ENCODE assay signal across 19 mouse cellular contexts in genomic region chr3:117049410-117049809, GRCm38 (mm10).
"Had no signal": no experiment of that assay in that cellular context is flagged by ENCODE, and none has a peak within 500 bp of the region (broad histone marks: within the 10 kb centered on the region; RNA-seq: fewer than 3 reads in every experiment).

No protein-coding gene starts in this region.

- H3K9me3 ChIP-seq: limb, embryonic 12.5 days; limb, embryonic 15.5 days; liver, embryonic 15.5 days; neural tube, embryonic 12.5 days had no signal

- H3K4me3 ChIP-seq: limb, embryonic 12.5 days; limb, embryonic 15.5 days; liver, embryonic 15.5 days; neural tube, embryonic 12.5 days had no signal

- H3K27me3 ChIP-seq: limb, embryonic 12.5 days; limb, embryonic 15.5 days; liver, embryonic 15.5 days; neural tube, embryonic 12.5 days had no signal

- H3K27ac ChIP-seq: limb, embryonic 12.5 days; limb, embryonic 15.5 days; liver, embryonic 15.5 days; neural tube, embryonic 12.5 days had no signal

- DNase-seq: kidney, adult 18-20 months; kidney, adult 9 months; kidney, postnatal 14 days; kidney, postnatal 4 days; lung, adult 2 months; lung, postnatal 14 days; lung, postnatal 4 days; midbrain, embryonic 14.5 days; retina, postnatal 1 day; right cerebral cortex, postnatal 25 days; spleen, adult 18-20 months; thymus, adult 18-20 months; thymus, postnatal 36 days had no signal

- H3K36me3 ChIP-seq: limb, embryonic 12.5 days; limb, embryonic 15.5 days; liver, embryonic 15.5 days; neural tube, embryonic 12.5 days had no signal

- H3K4me1 ChIP-seq: limb, embryonic 12.5 days; neural tube, embryonic 12.5 days had no signal

- H3K9ac ChIP-seq: limb, embryonic 12.5 days; limb, embryonic 15.5 days; liver, embryonic 15.5 days; neural tube, embryonic 12.5 days had no signal

- H3K4me2 ChIP-seq: limb, embryonic 12.5 days; limb, embryonic 15.5 days; liver, embryonic 11.5 days; liver, embryonic 15.5 days; midbrain, embryonic 11.5 days; neural tube, embryonic 12.5 days had no signal
